Mouse (Mus musculus): ENCODE results near the gene Etnk1.

GRCm38 (mm10) chr6:143257921-143258320 is 90.9 kb downstream of the Etnk1 start:
- TF ChIP-seq GATA1 (IDR thresholded peaks at IDR 0.05; ENCODE audit: low read length) (no peak), TAL1 (IDR thresholded peaks at IDR 0.05; ENCODE audit: low read length) (no peak)

All from erythroblast, embryonic 14.5 days (primary cell).